Mouse (Mus musculus): ENCODE data around the gene Ints7. TPM values are rescaled to one million over a fixed set of nuclear protein-coding genes. Genes with fewer than 3 reads are reported as not detected.
A peak's percentile ranks its signal among the peaks of the same experiment; 100 is the strongest.

The Ints7 gene
- polyA plus RNA-seq, 1 experiment = 32.1 TPM

DNA sequence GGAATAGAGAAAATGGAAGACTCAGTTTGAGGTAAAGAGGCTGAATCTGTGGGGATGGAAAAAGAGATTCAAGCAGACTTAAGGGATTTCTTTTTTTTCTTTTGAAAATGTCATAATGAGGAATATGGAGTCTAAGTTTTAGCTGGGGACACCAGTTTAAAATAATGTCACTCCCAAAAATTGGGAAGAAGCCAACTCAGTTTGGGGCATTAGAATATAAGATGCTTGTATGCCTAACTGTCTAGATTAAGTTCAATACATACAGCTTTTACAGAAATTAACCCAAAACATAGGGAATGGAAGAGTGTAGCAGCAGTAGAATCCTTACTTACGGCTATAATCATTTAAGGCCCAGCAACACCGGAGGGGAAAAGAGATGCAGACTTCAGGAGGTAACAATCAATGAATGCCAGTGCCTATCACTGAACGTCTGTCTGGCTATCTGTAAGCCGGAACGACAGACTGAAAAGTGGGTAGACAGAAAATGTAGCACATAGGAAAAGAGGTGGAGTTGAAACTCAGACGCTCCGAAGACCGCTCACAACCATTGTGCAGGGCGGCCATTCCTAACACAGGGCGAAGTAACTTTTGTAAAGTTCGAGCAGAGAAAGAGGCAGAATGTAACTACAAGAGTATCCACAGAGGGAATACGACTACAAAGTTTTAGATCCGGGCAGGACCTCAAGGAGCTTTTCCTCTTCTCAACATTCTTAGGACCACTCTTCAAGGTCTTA is 1.4 kb upstream of the Ints7 start:
- no peak overlapping the region for H3K27ac ChIP-seq (ENCODE audit: control insufficient read depth, insufficient read depth, low read depth, low read length, poor library complexity)
- peak overlapping the region; percentile 86 for H3K4me3 ChIP-seq (replicated peaks; ENCODE audit: control insufficient read depth, low read depth, low read length)
- H3K4me1 ChIP-seq (ENCODE audit: control insufficient read depth, insufficient read depth, low read length) = no peaks in the 10 kb centered on the region; the same call in 1 of the 2 replicates
- no peak for TF ChIP-seq POLR2A (IDR thresholded peaks at IDR 0.05; ENCODE audit: borderline replicate concordance, control insufficient read depth, low read depth, low read length)
- no peak for TF ChIP-seq CTCF (IDR thresholded peaks at IDR 0.05; ENCODE audit: control insufficient read depth, insufficient read depth, low read length)
- WGBS = 1% methylated on average over 13 of the region's 13 CpGs

DNA sequence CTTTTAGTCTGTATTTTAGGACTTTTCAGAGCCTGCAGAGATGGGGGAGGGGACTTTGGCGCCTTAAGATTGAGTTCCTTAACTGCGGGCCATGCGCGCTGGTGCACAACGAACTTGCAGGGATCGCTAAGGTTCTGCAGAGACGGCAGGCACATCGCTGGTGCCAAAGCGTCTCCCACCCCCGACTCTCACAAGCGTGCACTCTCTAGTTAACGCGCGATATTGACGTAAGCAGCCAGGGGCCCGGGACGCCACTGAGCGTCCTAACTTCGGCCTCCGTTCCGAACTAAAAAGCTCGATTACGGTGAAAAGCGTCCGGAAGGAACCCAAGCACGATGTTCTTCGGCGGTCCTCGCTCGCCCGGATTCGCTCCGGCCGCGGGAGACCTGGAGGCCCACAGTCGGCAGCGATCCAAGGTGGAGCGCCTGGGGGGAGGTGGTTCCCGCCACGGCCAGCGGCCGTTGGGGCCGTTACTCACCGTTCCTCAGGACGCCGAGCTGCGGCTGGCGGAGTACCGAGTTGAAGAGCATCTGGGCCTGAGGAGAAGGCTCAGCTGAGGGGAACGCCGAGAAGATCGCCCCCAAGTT is 472 bp upstream of the Ints7 start:
- under 1% methylated on average over 52 of the region's 52 CpGs for WGBS
- TF ChIP-seq CTCF (IDR thresholded peaks at IDR 0.05; ENCODE audit: control insufficient read depth, insufficient read depth, low read length) = no peak
- no peak for TF ChIP-seq POLR2A (IDR thresholded peaks at IDR 0.05; ENCODE audit: borderline replicate concordance, control insufficient read depth, low read depth, low read length)
- peak overlapping the region; percentile 86 for H3K4me3 ChIP-seq (replicated peaks; ENCODE audit: control insufficient read depth, low read depth, low read length)
- no peaks in the 10 kb centered on the region; the same call in 1 of the 2 replicates for H3K4me1 ChIP-seq (ENCODE audit: control insufficient read depth, insufficient read depth, low read length)
- H3K27ac ChIP-seq (ENCODE audit: control insufficient read depth, insufficient read depth, low read depth, low read length, poor library complexity) = peak overlapping the region; percentile 69

DNA sequence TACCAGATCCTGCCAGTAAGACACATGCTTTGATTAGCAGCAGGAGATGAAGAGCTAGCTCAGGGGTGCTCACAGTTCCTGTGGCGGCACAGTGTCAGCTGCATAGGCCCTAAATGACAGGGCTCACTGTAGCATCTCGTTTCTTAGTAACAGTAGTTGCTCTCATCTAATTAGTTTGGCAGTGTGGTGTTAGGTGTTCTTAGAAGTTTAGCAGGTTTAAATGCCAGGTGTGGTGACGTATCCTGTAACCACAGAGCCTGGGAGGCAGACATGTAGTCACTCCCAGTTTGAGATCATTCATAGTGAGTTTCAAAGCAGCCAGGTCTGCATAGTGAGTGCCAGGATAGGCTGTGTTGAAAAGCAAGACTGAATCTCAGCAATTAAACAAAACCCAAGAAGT is 4.1 kb downstream of the Ints7 start:
- no peak overlapping the region for H3K4me3 ChIP-seq (replicated peaks; ENCODE audit: control insufficient read depth, low read depth, low read length)
- no peaks in the 10 kb centered on the region; the same call in 1 of the 2 replicates for H3K4me1 ChIP-seq (ENCODE audit: control insufficient read depth, insufficient read depth, low read length)
- no peak for TF ChIP-seq POLR2A (IDR thresholded peaks at IDR 0.05; ENCODE audit: borderline replicate concordance, control insufficient read depth, low read depth, low read length)
- 87% methylated on average over 3 of the region's 3 CpGs for WGBS
- no peak overlapping the region for H3K27ac ChIP-seq (ENCODE audit: control insufficient read depth, insufficient read depth, low read depth, low read length, poor library complexity)

DNA sequence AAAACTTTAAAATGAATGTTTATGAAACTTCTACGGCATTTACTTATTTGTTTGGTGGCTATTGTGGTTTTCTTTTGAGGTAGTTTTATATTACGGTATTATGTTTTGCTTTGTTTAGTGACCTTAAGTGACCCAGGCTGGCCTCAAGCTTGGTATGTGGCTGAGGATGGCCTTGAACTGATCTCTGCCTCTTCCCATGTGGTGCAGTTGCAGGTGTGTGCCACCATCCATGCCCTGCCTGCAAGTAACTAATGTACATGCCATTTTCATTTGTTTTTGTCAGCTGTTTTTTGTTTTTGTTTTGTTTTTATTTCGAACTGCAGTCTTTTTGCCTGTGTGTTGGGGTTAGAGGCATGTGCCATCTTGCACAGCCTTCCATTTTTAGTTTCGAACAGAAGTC is 6.2 kb downstream of the Ints7 start:
- Histone ChIP-seq H3K27ac (ENCODE audit: control insufficient read depth, insufficient read depth, low read depth, low read length, poor library complexity) (no peak overlapping the region), H3K4me3 (replicated peaks; ENCODE audit: control insufficient read depth, low read depth, low read length) (no peak overlapping the region), H3K4me1 (ENCODE audit: control insufficient read depth, insufficient read depth, low read length) (no peaks in the 10 kb centered on the region; the same call in 1 of the 2 replicates)
- WGBS = 88% methylated on average over 4 of the region's 4 CpGs
- TF ChIP-seq CTCF (IDR thresholded peaks at IDR 0.05; ENCODE audit: control insufficient read depth, insufficient read depth, low read length) = no peak
- no peak for TF ChIP-seq POLR2A (IDR thresholded peaks at IDR 0.05; ENCODE audit: borderline replicate concordance, control insufficient read depth, low read depth, low read length)

DNA sequence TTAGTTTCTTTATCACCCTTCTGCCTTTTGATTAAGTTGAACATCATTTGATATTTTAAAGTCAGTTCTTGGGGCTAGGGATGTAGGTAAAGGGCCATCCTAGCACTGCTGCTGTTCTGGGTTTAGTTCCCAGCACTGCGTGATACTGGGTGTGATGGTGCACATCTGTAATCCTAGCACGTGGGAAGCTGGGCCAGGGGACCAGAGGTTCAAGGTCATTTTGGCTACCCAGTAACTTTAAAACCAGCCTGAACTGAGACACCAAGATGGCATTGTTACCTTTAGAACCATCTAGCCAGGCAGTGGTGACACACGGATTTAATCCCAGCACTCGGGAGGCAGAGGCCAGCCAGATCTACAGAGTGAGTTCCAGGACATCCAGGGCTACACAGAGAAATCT is 8.4 kb downstream of the Ints7 start:
- no peak for TF ChIP-seq CTCF (IDR thresholded peaks at IDR 0.05; ENCODE audit: control insufficient read depth, insufficient read depth, low read length)

DNA sequence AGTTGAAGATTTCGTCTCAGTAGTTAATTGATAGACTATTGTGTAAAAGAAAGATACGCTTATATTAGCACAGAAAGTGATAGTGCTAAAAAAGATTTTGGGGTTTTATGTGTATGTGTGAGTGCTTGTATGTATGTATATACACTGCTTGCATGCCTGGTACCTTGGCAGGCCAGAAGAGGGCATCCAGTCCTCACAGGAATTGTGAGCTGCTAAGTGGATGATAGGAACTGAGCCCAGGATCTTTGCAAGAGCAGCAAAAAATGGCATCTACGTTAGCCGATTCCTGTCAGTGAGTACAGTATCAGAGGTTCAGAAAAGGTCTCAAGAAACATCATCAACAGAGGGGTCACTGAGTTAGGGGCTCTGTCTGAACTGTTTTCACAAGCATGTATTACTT is 9.0 kb downstream of the Ints7 start:
- Histone ChIP-seq H3K27ac (ENCODE audit: control insufficient read depth, insufficient read depth, low read depth, low read length, poor library complexity) (no peak overlapping the region), H3K4me3 (replicated peaks; ENCODE audit: control insufficient read depth, low read depth, low read length) (no peak overlapping the region), H3K4me1 (ENCODE audit: control insufficient read depth, insufficient read depth, low read length) (no peaks in the 10 kb centered on the region)
- 92% methylated on average over 4 of the region's 4 CpGs for WGBS
- TF ChIP-seq POLR2A (IDR thresholded peaks at IDR 0.05; ENCODE audit: borderline replicate concordance, control insufficient read depth, low read depth, low read length) = no peak
- peak; percentile 38; the same call in 1 of the 2 replicates for TF ChIP-seq CTCF (IDR thresholded peaks at IDR 0.05; ENCODE audit: control insufficient read depth, insufficient read depth, low read length)

More for the DNA sequence above, 8.4 kb downstream of the Ints7 start:
- Histone ChIP-seq H3K27ac (ENCODE audit: control insufficient read depth, insufficient read depth, low read depth, low read length, poor library complexity) (no peak overlapping the region), H3K4me1 (ENCODE audit: control insufficient read depth, insufficient read depth, low read length) (no peaks in the 10 kb centered on the region), H3K4me3 (replicated peaks; ENCODE audit: control insufficient read depth, low read depth, low read length) (no peak overlapping the region)
- WGBS = 97% methylated on average over 4 of the region's 4 CpGs

DNA sequence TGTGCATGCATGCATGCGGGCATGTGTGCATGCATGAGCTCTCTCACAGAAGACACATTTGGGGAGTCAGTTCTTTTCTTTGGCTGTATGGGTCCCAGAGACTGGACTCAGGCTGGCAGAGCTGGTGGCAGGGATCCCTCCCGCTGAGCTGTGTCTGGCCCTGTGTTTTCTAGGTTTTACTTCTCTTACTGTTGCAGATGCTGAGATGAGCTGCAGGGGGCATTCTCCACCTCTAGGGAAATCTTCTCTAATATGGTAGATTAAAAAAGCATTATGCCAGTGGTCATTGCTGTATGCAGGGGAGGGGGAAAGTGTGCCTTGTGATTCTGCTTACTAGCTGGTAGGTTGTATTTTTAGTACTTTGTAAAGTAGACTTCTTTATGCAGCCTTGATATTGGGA is 10.3 kb downstream of the Ints7 start:
- no peak for TF ChIP-seq CTCF (IDR thresholded peaks at IDR 0.05; ENCODE audit: control insufficient read depth, insufficient read depth, low read length)
- TF ChIP-seq POLR2A (IDR thresholded peaks at IDR 0.05; ENCODE audit: borderline replicate concordance, control insufficient read depth, low read depth, low read length) = no peak
- H3K27ac ChIP-seq (ENCODE audit: control insufficient read depth, insufficient read depth, low read depth, low read length, poor library complexity) = no peak overlapping the region
- H3K4me1 ChIP-seq (ENCODE audit: control insufficient read depth, insufficient read depth, low read length) = no peaks in the 10 kb centered on the region
- 79% methylated on average over 2 of the region's 2 CpGs for WGBS
- no peak overlapping the region for H3K4me3 ChIP-seq (replicated peaks; ENCODE audit: control insufficient read depth, low read depth, low read length)

DNA sequence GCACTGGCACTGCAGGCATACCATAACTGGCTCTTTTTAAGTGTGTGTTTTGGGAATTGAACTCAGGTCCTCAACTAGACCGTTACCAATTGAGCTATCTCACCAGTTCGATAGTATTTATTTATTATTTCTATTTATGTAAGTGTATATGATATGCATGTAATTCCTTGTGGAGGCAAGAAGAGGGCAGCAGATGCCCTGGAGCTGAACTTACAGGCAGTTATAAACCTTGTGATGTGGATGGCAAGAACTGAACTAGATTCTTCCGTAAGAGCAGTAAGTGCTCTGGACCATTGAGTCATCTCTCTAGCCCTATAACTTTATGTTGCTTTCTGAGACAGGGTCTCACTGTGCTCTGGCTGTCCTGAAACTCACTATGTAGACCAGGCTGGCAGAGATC is 11.6 kb downstream of the Ints7 start:
- H3K4me3 ChIP-seq (replicated peaks; ENCODE audit: control insufficient read depth, low read depth, low read length) = no peak overlapping the region
- peaks cover under 1% of the 10 kb centered on the region; the same call in 1 of the 2 replicates for H3K4me1 ChIP-seq (ENCODE audit: control insufficient read depth, insufficient read depth, low read length)
- 91% methylated on average over 3 of the region's 3 CpGs for WGBS
- no peak for TF ChIP-seq CTCF (IDR thresholded peaks at IDR 0.05; ENCODE audit: control insufficient read depth, insufficient read depth, low read length)
- no peak overlapping the region for H3K27ac ChIP-seq (ENCODE audit: control insufficient read depth, insufficient read depth, low read depth, low read length, poor library complexity)

Measured in bone marrow, adult 2 months (tissue).